Mouse (Mus musculus) retina, postnatal 1 day (tissue): ENCODE measurements around the gene Tbc1d4.

Source experiments
- DNase-seq: peaks from one replicate; pipeline ENCODE4 v3.0.0-alpha.2; 2012

The Tbc1d4 gene

DNA sequence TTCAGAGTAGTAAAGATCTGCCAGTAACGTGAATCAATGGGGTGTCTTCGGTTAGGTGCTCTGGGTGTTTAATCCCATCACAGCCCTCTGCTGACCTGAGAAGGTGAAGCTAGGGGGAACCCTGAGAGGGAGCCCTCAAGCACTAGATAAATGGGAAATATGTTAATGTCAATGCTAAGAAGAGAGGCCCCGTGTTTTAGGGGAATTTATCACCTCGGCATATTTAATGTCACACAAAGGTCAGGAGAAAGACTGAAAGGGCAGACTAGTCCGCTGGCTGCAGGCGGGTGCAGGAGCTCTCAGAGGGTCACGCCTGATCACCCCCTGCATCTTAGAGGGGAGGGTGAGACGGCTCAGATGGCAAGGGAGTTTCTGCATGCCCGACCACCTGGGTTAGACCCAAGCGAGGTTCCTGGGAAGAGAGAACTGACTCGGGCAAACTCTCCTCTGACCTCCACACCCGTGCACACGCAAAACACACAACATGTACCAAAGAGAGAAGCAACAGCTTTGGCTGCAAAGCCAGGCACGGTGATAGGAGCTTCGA is 120.7 kb downstream of the Tbc1d4 start:
- no peak for DNase-seq

GRCm38 (mm10) chr14:101486550-101486949 is 122.4 kb downstream of the Tbc1d4 start:
- DNase-seq = no peak

GRCm38 (mm10) chr14:101483230-101483629 is 125.8 kb downstream of the Tbc1d4 start:
- DNase-seq = no peak

DNA sequence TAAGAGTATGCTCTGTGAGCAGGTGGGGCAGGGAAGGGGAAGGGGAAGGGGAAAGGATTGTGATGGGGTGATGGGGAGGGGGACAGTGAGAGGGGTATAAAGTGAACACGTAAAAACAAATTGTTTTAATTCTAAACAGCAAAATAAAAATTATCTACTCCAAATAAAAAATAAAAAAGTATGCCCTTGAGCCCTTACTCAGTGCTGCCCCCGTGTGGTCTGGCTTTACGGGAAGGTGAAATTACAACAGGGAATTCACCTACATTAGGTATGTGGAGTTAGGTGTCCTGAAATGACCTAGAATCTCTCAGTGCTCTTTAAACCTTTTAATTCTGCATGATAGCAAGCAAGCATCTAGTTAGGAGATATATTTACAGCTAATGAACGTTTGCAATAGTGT is 126.7 kb downstream of the Tbc1d4 start:
- DNase-seq = peak; percentile 20

DNA sequence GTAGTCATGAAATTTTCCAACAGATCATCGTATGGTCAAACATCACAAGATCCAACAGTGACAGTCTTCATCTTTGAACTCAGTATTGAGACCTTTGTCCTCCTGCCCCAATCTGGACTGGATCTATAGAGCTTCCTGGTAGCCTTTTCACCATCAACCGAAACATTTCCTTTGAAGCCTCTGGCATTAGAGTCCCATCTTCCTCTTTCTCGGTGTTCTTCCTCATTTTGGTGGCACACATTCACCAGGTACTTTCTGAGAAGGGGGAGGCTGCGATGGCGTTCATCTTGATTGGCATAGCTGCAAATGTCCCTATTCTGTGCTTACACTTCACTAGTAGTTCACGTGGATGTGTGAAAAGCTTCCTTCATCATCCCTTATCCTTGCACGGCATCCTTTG is 127.8 kb downstream of the Tbc1d4 start:
- no peak for DNase-seq

GRCm38 (mm10) chr14:101480541-101480940 is 128.4 kb downstream of the Tbc1d4 start:
- DNase-seq = no peak

GRCm38 (mm10) chr14:101477827-101478220 is 131.2 kb downstream of the Tbc1d4 start:
- DNase-seq = no peak

- DNase-seq = no peak
Measured at GRCm38 (mm10) chr14:101477081-101477826, 131.7 kb downstream of the Tbc1d4 start.

- no peak for DNase-seq
Measured at GRCm38 (mm10) chr14:101469475-101470093, 139.4 kb downstream of the Tbc1d4 start.

- DNase-seq = no peak
Measured at GRCm38 (mm10) chr14:101468143-101468542, 140.8 kb downstream of the Tbc1d4 start.

- no peak for DNase-seq
Measured at GRCm38 (mm10) chr14:101467532-101467931, 141.5 kb downstream of the Tbc1d4 start.

- DNase-seq = no peak
Measured at GRCm38 (mm10) chr14:101466521-101466920, 142.5 kb downstream of the Tbc1d4 start.

DNA sequence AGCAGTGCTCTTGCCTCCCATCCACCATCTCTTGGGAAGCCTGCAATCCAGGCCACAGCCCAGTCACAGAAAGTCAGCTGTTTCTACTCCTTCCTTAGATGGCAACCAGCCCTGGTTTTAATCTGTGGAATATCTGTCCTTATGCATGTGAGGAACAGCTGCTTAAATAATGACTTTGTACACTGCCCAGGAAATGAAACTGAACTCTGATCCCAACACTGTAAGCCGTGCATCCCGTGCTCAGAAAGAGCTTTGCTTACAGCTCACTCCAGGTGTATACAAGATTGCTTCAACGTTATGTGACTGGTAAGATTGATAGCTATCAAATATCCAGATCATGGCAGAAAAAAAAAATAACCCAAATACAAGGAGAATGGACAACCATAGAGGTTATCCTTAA is 143.1 kb downstream of the Tbc1d4 start:
- no peak for DNase-seq

DNA sequence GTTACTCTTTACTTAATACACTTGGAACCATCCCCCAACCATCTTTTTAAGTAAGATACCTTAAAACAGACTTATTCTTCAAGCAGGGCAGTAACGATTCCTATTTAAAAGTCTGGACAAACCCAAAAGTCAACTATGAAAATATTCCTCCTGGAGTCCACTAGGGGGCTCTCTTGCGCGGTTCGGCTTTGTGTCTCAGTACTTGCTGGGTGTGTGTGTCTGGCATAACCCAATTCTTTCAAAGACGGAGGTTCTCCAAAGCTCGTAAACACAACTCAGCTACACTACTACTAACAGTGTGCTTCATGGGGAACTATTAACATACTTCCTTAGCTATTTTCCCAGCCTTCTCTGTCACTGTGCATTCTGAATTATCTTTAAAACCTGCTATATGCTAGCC is 148.2 kb downstream of the Tbc1d4 start:
- DNase-seq = peak; percentile 63

DNA sequence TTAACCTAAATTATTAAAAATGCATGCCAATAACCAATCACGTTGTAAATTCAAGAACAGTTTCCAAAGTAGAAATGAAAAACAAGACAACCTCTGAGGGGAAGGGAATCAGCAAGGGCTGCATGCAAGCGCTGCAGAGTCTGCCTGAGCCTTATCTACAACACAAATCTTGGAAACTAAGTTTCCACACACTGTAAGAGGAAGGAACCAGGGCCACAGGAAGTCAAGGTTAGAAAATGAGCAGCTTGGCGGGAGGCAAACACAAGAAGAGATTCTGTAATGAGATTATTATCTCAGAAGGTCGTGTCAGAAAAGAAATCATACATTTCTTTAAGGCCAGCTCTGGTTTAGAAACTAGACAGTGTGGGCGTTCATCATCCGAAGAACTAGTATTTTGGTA is 156.1 kb downstream of the Tbc1d4 start:
- DNase-seq = no peak

- DNase-seq = no peak
Measured at GRCm38 (mm10) chr14:101447857-101448256, 161.1 kb downstream of the Tbc1d4 start.

DNA sequence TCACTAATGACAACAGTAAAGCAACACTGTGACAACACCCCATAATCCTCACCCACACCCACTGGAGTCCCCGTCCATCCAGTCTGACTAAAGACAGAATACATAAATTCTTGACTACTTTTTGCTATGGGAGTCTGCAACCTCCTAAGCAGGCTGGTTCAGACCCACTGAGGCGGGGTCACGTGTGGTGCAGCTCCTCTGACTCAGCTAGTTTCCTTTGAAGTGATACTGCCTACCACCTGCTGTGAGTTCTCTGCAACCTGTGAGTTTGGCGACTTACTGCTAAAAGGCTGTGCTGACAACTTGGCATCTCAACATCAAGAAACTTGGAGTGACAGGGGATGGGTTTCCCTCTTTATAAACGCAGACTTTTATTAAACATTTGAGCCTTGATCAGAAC is 163.8 kb downstream of the Tbc1d4 start:
- DNase-seq = no peak

GRCm38 (mm10) chr14:101437925-101438324 is 171.1 kb downstream of the Tbc1d4 start:
- DNase-seq = no peak

GRCm38 (mm10) chr14:101430536-101430935 is 178.5 kb downstream of the Tbc1d4 start:
- no peak for DNase-seq

GRCm38 (mm10) chr14:101428805-101429516 is 180.0 kb downstream of the Tbc1d4 start:
- peak; percentile 50 for DNase-seq

DNA sequence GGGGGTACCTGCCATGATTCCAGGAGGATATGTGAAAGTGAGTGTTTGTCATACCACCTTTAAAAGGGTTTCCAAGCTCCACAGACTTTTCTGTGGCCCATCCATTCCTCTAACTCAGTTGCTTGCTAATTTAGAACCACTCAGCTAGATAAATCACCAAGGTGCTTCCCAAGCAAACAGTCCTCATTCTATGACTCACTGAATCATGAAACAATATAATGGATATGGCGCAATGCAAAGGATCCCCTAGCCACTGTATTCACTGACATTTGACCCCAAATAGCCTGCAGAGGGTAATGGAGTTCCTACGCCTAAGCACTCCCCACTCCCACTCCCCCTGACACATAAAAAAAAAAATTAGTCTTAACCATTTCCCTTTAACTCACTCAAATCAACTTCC is 191.3 kb downstream of the Tbc1d4 start:
- DNase-seq = no peak
